Mouse (Mus musculus): ENCODE measurements around the gene Ralgps1.
A peak's percentile ranks its signal among the peaks of the same experiment; 100 is the strongest.

The Ralgps1 gene

GRCm38 (mm10) chr2:33244880-33245279 lies 126.4 kb downstream of the Ralgps1 start:
- no peak for DNase-seq (ENCODE audit: extremely low spot score)

GRCm38 (mm10) chr2:33237581-33237980 lies 133.7 kb downstream of the Ralgps1 start:
- no peak for DNase-seq (ENCODE audit: extremely low spot score)

- no peak for DNase-seq (ENCODE audit: extremely low spot score)
Observed at GRCm38 (mm10) chr2:33234848-33235247, 136.4 kb downstream of the Ralgps1 start.

GRCm38 (mm10) chr2:33233856-33234255 lies 137.4 kb downstream of the Ralgps1 start:
- no peak for DNase-seq (ENCODE audit: extremely low spot score)

DNA sequence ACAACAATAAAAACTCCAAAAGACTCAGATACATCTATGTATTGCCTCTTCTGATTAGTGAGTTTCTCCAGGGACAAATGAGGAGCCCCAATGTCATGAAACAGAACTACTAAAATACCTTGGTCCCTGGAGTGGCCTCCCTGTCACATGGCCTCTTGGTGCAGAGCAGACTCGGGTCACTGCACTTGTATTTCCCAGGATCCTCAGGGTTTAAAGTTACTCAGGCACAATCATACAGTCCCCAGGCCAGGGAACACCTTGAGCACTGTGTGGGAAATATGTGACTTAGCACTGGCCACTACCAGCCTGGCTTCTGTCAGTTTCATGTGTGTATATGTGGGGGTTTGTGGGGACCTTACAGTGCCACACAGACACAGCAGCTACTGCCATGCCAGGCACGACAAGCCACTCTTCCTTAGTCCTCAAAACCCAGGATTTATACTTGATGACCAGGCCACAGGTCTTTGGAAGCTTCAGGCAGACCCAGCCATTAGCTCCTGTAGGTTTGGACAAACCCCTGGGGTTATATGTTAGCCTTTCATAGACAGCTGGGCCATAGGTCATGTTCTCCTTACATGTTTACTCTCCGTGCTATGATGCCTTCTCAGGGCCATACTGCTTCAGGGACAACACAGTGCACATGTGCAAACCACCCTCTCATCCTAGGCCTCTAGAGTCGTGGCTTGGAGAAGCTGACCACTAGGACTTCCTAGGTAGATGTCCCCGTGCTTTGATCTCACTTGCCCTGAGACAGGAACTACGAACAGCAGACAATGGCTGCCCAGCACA lies 138.3 kb downstream of the Ralgps1 start:
- DNase-seq (ENCODE audit: extremely low spot score) = no peak

GRCm38 (mm10) chr2:33231788-33232187 lies 139.5 kb downstream of the Ralgps1 start:
- DNase-seq (ENCODE audit: extremely low spot score) = no peak

DNA sequence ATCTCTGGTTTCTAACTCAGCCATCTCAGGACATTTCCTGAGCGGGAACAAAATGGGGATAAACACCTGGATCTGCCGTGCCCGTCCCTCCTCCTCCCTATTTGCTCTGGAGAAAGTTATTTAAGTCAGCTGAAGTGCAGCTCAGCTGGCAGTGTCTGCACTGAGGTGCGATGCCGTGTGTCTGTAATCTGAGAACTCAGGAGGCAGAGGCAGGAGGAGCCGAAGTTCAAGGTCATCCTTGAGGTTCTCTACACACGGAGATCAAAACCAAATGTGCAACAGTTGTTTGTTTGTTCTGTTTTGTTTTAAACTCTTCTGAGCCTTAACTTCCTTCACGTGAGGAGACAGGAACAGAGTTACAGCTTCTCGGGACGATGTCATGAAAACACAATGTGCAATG lies 140.6 kb downstream of the Ralgps1 start:
- DNase-seq (ENCODE audit: extremely low spot score) = no peak

DNA sequence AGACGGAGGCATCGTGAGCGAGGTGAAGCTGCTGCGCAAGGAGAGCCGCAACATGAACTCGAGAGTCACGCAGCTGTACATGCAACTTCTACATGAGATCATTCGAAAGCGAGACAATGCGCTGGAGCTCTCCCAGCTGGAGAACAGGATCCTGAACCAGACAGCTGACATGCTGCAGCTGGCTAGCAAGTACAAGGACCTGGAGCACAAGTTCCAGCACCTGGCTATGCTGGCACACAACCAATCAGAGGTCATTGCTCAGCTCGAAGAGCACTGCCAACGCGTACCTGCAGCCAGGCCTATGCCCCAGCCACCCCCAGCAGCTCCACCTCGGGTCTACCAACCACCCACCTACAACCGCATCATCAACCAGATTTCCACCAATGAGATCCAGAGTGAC lies 142.7 kb downstream of the Ralgps1 start:
- DNase-seq (ENCODE audit: extremely low spot score) = no peak

DNA sequence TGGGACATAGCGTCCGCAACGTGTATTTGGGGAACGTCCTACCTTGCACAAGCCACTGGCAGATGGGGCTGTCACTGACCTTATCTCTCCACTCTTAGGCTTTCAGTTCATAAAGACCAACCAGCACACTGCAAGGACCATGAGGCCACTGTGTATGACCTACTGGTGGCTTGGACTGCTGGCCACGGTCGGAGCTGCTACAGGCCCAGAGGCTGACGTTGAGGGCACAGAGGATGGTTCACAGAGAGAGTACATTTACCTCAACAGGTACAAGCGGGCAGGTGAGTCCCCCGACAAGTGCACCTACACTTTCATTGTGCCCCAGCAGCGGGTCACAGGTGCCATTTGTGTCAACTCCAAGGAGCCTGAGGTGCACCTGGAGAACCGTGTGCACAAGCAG lies 143.2 kb downstream of the Ralgps1 start:
- DNase-seq (ENCODE audit: extremely low spot score) = no peak

- no peak for DNase-seq (ENCODE audit: extremely low spot score)
Observed at GRCm38 (mm10) chr2:33225921-33226320, 145.4 kb downstream of the Ralgps1 start.

- DNase-seq (ENCODE audit: extremely low spot score) = no peak
Observed at GRCm38 (mm10) chr2:33223656-33224358, 147.5 kb downstream of the Ralgps1 start.

DNA sequence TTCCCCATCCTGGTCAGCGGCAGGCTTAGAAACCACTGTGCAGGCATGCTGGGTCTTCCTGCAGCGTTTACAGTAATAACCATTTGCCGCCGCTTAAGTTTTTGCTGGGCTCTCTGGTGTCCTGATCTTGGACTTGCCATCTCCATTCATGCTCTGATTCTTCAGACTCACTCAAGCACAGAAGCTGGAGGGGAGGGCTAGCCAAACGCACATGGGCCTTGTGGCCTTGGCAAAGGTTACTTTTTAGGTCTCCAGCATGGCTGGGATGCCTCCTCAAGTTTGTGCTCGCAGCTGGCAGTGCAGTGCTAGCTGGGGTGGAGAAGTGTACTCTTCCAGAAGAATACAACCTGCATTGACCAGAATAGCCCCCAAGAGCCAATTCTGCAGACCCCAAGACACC lies 148.8 kb downstream of the Ralgps1 start:
- no peak for DNase-seq (ENCODE audit: extremely low spot score)

DNA sequence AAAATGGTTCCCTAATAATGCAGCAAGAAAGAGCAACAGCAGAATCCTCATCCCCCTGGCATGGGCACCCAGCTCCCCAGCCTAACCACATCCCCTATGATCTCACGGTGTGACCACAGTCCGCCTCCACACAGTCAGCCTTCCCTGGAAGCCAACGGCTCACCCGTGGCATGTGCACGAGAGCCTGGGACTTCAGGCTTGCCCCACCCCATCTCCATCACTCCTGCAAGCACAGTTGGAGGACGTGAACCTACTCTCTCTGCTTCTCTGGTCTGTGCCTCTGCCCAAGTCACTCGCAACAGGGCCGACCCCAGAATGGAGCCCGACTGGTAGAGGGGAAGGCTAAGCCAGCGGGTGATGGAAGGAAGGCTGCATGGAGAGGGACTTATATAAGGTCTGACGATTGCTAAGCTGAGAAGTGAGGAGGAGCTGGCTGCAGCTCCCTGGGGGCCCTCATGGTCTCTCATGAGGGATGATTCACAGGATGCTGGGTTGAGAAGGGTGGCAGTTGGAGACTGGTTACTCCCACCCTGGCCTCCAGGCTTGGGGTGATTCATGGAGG lies 149.9 kb downstream of the Ralgps1 start:
- no peak for DNase-seq (ENCODE audit: extremely low spot score)

DNA sequence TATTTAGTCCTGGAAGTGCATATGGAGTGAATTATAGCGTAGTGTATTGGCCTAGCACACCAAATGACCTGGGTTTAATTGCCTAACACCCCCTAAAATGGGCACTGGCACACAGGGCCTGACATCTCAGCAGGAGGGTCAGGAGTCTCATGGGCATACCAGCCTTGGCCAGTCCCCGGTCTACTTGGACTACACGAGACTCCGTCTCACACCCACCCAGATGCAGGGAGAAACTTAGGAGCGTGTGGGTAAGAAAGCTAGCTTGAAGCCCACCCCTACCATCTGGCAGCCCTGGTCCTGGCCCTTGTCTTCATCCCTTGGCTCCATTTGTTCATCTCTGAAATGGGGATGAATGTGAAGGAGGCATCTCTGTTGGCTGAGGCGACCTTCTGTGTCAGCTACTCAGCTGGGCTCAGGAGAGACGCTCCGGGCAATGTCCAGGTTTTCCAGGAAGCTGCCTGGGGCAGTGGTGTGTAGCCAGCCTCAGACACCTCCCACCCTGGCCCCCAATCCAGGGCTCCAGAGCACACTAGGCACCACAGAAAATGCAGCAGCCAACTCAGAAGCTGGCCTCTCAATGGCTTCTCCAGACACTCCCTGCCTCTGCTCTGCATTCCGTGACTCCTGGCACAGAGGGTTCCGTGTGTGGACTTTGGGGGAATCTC lies 150.5 kb downstream of the Ralgps1 start:
- DNase-seq (ENCODE audit: extremely low spot score) = no peak

- no peak for DNase-seq (ENCODE audit: extremely low spot score)
Observed at GRCm38 (mm10) chr2:33220246-33220645, 151.0 kb downstream of the Ralgps1 start.

- DNase-seq (ENCODE audit: extremely low spot score) = no peak
Observed at GRCm38 (mm10) chr2:33219637-33220036, 151.6 kb downstream of the Ralgps1 start.

GRCm38 (mm10) chr2:33218903-33219625 lies 152.2 kb downstream of the Ralgps1 start:
- DNase-seq (ENCODE audit: extremely low spot score) = no peak

GRCm38 (mm10) chr2:33217425-33217794 lies 153.9 kb downstream of the Ralgps1 start:
- DNase-seq (ENCODE audit: extremely low spot score) = no peak

DNA sequence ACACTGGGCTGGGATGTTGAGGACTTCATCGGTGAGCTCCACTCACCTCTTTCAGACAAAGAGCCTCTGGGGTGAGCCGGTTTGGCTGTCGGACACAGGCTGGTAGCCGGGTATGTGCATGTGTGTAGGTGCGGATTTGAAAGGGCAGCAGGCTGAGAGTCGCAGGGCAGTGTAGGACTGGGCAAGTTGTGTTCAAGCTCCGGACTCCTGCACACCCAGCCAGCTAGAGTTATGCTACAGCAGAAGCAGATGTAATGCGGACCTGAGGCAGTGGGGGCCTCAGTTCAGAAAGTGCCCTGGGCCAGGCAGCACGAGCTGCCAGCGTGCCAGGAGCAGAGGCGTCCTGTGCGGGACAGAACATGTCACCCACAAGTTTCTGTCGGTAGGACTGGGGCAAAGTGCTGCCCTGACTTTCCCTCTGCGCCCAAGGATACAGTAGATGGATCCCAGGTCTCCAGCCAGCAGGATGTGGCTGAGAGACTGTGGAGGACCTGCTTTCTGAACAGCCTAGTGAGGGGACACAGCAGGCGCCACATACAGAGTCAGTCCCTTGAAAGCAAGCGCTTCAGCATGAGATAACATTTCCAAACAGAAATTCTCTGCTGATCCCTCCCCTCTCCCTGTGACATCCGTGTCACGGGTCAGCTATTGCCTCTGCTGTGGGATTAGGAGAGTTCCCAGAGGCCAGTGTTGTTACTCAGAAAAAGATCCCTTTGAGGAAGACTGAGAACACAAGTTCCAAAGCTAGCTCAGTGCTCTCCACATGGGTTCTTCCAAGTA lies 154.5 kb downstream of the Ralgps1 start:
- DNase-seq (ENCODE audit: extremely low spot score) = no peak

GRCm38 (mm10) chr2:33215700-33216509 lies 155.4 kb downstream of the Ralgps1 start, which contains the start of gene Angptl2:
Gene Angptl2, plus strand, starts transcription at chr2:33216069.
- DNase-seq (ENCODE audit: extremely low spot score) = peak; percentile 94

Data from embryo, embryonic 9.5 days (tissue).